Mouse (Mus musculus) kidney, embryonic 15.5 days (tissue): ENCODE measurements around the gene Thada. TPM values are rescaled to one million over a fixed set of nuclear protein-coding genes. Genes with fewer than 3 reads are reported as not detected.
"Not testable (repeated sequence)": the region's sequence is repeated elsewhere in the genome, so short reads cannot be mapped to it uniquely, and the experiment has no call there.

Experiments
- ATAC-seq: fragments of 200-750 bp; cut with Nextera tagmentation; replicated peaks from 2 replicates; pipeline ENCODE4 v1.8.0; 2017; ENCODE audit warnings: moderate TSS enrichment; ENCODE audit not compliant: low FRiP score
- H3K27ac ChIP-seq: fragments of 300-500 bp; sonication (generic); 2 replicates; pipeline ENCODE4 v1.5.1; 2015; ENCODE audit warnings: mild to moderate bottlenecking, inconsistent platforms
- H3K27me3 ChIP-seq: fragments of 300-500 bp; sonication (generic); 2 replicates; pipeline ENCODE4 v1.6.1; 2015; ENCODE audit warnings: inconsistent platforms
- H3K36me3 ChIP-seq: fragments of 300-500 bp; sonication (generic); 2 replicates; pipeline ENCODE4 v1.6.1; 2015; ENCODE audit warnings: inconsistent platforms
- H3K4me1 ChIP-seq: fragments of 300-500 bp; sonication (generic); 2 replicates; pipeline ENCODE4 v1.6.1; 2015; ENCODE audit warnings: inconsistent platforms
- H3K4me2 ChIP-seq: fragments of 300-500 bp; sonication (generic); 2 replicates; pipeline ENCODE4 v1.6.1; 2015; ENCODE audit warnings: moderate library complexity, mild to moderate bottlenecking, inconsistent platforms
- H3K4me3 ChIP-seq: fragments of 300-500 bp; sonication (generic); replicated peaks from 2 replicates; pipeline ENCODE4 v1.5.1; 2015; ENCODE audit warnings: mild to moderate bottlenecking, inconsistent platforms
- H3K9ac ChIP-seq: fragments of 300-500 bp; sonication (generic); 2 replicates; pipeline ENCODE4 v1.6.1; 2015; ENCODE audit warnings: mild to moderate bottlenecking, inconsistent platforms
- H3K9me3 ChIP-seq: fragments of 300-500 bp; sonication (generic); replicated peaks from 2 replicates; pipeline ENCODE4 v1.6.1; 2016; ENCODE audit warnings: inconsistent platforms
- WGBS: fragments of 180-500 bp; shearing (Covaris S2); methylation state at CpG from one replicate; pipeline ENCODE4 v1.1.7; 2015; ENCODE audit warnings: mixed read lengths; 5-methylcytosine and 5-hydroxymethylcytosine counted together
- polyA plus RNA-seq: library from polyadenylated mRNA; unstranded; fragments of >200 nt; fragmentation: Nextera tagmentation; extraction: Ambion mirVana; gene quantifications from 2 replicates; pipeline ENCODE4 v1.2.1, GENCODE M21; 2015

Thada gene
- polyA plus RNA-seq, 1 experiment from 2014 or later, result 10.4 TPM

DNA sequence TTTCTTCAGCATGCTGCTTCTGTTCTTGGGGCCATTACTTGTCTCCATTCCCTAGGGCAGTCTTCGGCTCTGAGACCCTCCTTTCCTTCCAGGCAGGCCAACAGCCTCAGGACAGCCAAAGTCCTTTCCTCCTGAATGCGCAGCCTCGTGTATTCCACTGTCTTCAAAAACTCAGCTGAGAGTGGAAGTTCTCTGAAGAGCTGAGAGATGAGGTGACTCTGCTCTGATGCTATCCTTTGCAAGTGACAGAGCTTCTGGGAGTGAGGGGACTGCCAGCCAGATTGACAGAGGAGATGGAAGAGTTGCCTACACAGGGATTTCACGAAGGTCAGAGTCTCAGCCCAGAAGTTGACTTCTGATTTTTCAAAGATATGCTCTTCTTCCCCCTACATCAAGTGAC, 274.1 kb downstream of the Thada start:
- 82% methylated on average over 4 of the region's 4 CpGs for WGBS
- no peak overlapping the region for H3K27ac ChIP-seq
- H3K9me3 ChIP-seq, result no peaks in the 10 kb centered on the region

DNA sequence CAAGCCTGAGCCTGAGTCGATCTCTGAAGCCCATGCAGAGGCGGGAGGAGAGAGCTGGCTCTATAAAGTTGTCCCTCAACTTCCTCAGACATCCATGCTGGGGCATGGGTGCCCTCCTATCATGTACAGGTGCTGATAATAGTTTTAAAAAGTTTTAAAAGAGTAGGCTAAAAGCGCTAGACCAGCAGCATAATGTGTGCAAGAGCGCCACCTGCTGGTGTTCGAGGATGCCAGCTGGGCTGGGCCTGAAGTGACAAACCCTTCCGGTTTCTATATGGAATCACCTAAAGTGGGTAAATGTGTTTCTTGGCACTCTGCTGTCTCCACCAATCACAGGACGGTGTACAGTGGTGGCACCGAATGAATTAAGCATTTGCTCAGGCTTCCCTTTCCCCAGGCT, 275.1 kb downstream of the Thada start:
- Histone ChIP-seq H3K27ac (no peak overlapping the region), H3K9ac (no peak overlapping the region), H3K4me1 (peaks cover 30% of the 10 kb centered on the region), H3K9me3 (no peaks in the 10 kb centered on the region), H3K36me3 (peaks cover 37% of the 10 kb centered on the region), H3K4me3 (no peak overlapping the region), H3K4me2 (no peak overlapping the region), H3K27me3 (no peaks in the 10 kb centered on the region)
- WGBS, result 29% methylated on average over 8 of the region's 8 CpGs
- ATAC-seq, result no peak

More for the DNA sequence above, 274.1 kb downstream of the Thada start:
- no peaks in the 10 kb centered on the region for H3K27me3 ChIP-seq
- no peak for ATAC-seq
- H3K4me2 ChIP-seq, result no peak overlapping the region
- no peak overlapping the region for H3K4me3 ChIP-seq
- H3K36me3 ChIP-seq, result peaks cover 30% of the 10 kb centered on the region
- peaks cover 30% of the 10 kb centered on the region for H3K4me1 ChIP-seq
- no peak overlapping the region for H3K9ac ChIP-seq

DNA sequence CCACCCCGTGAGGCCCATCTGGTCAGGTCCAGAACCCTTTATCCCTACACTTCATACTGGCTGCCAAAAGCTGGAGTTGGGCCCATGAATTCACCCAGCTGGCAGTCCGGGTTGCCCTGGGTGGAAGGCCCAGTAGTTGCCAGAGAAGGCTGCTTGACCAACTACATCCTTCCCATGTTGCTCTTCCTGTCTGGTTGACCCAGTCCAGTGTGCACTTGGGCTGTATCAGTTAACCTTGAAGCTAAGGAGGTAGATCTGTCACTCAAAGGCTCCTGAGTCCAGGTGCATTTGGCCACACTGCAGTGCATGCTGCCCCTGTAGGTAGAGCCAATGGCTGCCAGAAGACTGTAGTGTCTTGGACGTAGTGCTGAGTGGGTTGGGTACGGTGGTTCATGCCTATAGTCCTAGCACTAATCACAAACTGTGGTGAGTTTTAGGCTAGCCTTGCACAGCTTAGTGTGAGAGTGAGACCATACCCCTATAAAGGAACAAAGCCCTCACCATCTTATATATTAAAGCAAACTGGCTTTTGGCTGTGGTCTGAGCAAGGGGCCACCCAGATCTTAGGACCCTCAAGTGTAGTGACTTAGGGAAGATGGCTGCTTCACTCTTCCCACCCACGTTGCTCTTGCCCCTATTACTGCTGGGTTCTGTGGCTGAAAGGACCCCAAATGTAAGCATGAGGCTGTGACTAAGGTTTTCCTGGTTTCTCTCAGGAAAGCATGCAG, 276.7 kb downstream of the Thada start:
- H3K4me3 ChIP-seq, result peak overlapping the region; percentile 77
- peaks cover 44% of the 10 kb centered on the region for H3K36me3 ChIP-seq
- no peak for ATAC-seq
- H3K9ac ChIP-seq, result peak overlapping the region; percentile 63
- no peaks in the 10 kb centered on the region for H3K9me3 ChIP-seq
- peak overlapping the region; percentile 89 for H3K4me2 ChIP-seq
- H3K4me1 ChIP-seq, result peaks cover 23% of the 10 kb centered on the region
- H3K27me3 ChIP-seq, result no peaks in the 10 kb centered on the region
- peak overlapping the region; percentile 99 for H3K27ac ChIP-seq
- 75% methylated on average over 5 of the region's 5 CpGs for WGBS

DNA sequence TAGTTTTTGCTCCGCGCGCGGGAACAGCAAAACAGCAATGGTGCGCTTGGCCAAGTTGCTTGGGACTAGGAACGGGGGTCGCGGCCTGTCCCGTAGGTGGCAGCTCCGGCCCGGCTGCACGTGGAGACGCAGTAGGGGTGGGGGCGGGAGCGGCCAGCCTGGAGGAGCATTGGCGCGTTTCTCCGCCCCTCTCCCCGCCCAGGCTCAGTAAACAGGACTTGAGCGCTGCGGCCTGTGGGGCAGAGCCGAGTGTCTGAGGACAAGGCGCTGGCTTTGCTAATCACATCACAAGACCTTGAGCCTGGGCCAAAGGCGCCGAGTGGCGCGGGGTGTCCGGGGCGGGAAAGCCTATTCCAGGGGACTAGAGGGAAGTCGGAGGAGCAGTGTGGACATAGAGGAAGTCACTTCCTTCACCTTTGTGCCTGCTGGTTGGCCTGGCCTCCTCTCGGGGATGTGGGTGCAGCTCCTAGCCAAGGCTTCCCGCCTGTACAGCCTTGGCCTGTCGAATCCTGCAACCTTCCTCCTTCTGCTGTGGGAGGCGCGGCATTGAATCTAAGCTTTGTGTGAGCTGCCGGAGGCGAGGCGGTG, 277.5 kb downstream of the Thada start:
- 3% methylated on average over 38 of the region's 38 CpGs for WGBS

DNA sequence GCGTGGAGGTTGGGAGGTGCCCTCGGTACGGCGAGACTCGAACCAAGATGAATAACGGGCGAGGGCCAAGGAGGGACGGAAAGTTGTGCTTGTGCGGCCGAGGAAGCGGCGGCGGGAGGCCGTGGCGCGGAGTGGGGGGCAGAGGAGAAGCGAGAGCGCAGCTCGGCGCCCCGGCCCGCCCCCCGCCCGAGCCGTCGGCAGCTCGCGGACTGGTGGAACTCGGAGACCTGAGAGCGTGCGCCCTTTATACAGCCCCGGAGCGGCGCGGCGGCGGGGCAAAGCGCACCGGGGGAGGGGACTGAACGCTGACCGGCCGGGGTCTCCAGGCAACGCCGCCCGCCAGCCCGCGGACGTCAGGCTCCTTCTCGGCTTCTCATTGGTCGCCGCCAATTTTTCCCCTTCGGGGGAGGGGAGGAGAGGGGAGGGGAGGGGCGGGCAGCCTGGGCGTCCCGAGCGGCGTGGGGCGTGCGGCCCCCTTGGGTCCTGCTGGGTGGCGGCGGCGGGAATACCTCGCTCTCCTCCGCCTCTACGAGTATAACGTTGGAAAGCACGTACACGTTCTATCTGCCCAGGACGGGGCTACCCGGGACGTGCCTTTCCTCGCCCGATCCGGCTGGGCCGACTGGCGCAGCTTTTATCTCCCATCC, 278.2 kb downstream of the Thada start, which contains the start of gene Zfp36l2:
Gene Zfp36l2 (minus strand): TSS at position 221 of the 647 bp plus-strand sequence.
- Histone ChIP-seq H3K36me3 (peaks cover 40% of the 10 kb centered on the region), H3K9me3 (no peaks in the 10 kb centered on the region), H3K27me3 (no peaks in the 10 kb centered on the region), H3K9ac (peak within 1 kb of the TSS; percentile 82), H3K27ac (peak within 1 kb of the TSS; percentile 99), H3K4me2 (peak within 1 kb of the TSS; percentile 89), H3K4me3 (peak within 1 kb of the TSS; percentile 77), H3K4me1 (peaks cover 31% of the 10 kb centered on the region)
- under 1% methylated on average over 64 of the region's 76 CpGs for WGBS
- ATAC-seq, result peak; percentile 93

More for the DNA sequence above, 277.5 kb downstream of the Thada start:
- peak; percentile 90 for ATAC-seq
- peaks cover 44% of the 10 kb centered on the region for H3K36me3 ChIP-seq
- H3K9me3 ChIP-seq, result no peaks in the 10 kb centered on the region
- H3K9ac ChIP-seq, result peak overlapping the region; percentile 63
- no peaks in the 10 kb centered on the region for H3K27me3 ChIP-seq
- peak overlapping the region; percentile 89 for H3K4me2 ChIP-seq
- peaks cover 25% of the 10 kb centered on the region for H3K4me1 ChIP-seq
- peak overlapping the region; percentile 99 for H3K27ac ChIP-seq
- peak overlapping the region; percentile 77 for H3K4me3 ChIP-seq

DNA sequence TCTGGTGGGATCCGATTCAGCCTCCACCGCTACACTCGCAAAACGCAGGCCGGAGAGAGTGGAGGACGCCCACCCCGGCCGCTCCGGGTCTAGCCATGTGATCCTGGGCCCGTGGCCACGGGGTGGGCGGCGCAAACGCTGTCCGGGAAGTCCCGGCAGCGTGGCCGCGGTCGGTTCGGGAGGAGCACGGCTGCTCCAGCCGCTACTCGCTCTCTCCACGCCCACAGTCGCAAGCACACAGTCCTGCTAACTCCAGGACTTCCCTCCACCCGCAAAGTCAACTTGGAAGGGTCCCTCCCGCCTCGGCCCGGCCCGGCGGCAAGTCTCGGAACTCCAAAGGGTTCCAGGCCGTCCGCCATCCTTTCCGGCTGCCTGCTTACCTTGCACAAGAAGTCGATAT, 278.7 kb downstream of the Thada start:
- not testable (repeated sequence) for H3K27me3 ChIP-seq, H3K9me3 ChIP-seq
- 1% methylated on average over 15 of the region's 37 CpGs for WGBS
- H3K4me2 ChIP-seq, result peak overlapping the region; percentile 89
- H3K27ac ChIP-seq, result peak overlapping the region; percentile 99
- H3K9ac ChIP-seq, result peak overlapping the region; percentile 82
- H3K36me3 ChIP-seq, result peaks cover 35% of the 10 kb centered on the region
- peak; percentile 19 for ATAC-seq
- peaks cover 37% of the 10 kb centered on the region for H3K4me1 ChIP-seq
- H3K4me3 ChIP-seq, result peak overlapping the region; percentile 77

DNA sequence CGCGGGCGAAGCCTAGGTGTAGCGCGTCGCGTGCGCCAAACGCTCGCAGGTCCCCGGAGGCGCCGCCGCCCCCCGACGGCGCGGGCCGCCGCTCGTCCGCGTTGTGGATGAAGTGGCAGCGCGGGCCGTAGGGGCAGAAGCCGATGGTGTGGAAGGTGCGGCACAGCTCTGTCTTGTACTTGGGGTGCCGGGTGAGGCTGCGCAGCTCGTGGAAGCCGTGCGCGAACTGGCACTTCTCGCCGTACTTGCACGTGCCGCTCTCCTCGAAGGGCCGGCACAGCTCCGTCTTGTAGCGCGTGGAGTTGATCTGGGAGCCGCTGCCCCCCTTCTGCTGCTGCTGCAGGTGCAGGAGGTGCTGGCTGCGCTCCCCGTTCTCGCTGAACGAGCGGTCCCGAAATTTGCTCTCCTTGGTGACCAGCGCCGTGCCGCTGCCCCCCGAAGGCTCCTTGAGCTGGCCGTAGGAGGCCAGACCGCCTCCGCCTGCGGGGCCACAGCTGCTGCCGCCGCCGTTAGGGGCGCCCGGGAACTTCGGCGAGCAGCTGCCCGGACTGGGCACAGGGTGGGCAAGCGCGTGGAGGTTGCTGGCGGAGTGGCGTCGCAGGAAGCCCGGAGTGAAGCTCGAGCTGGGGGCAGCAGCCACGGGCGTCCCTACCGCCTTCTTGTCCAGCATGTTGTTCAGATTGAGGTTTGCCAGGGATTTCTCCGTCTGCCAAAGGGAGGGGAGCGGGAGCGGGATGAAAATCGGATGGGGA, 279.4 kb downstream of the Thada start:
- H3K36me3 ChIP-seq, result peaks cover 28% of the 10 kb centered on the region
- H3K9ac ChIP-seq, result peak overlapping the region; percentile 82
- no peaks in the 10 kb centered on the region for H3K27me3 ChIP-seq
- peak overlapping the region; percentile 97 for H3K27ac ChIP-seq
- H3K9me3 ChIP-seq, result no peaks in the 10 kb centered on the region
- H3K4me2 ChIP-seq, result peak overlapping the region; percentile 69
- WGBS, result under 1% methylated on average over 80 of the region's 80 CpGs
- ATAC-seq, result no peak
- H3K4me1 ChIP-seq, result peaks cover 44% of the 10 kb centered on the region
- peak overlapping the region; percentile 74 for H3K4me3 ChIP-seq

DNA sequence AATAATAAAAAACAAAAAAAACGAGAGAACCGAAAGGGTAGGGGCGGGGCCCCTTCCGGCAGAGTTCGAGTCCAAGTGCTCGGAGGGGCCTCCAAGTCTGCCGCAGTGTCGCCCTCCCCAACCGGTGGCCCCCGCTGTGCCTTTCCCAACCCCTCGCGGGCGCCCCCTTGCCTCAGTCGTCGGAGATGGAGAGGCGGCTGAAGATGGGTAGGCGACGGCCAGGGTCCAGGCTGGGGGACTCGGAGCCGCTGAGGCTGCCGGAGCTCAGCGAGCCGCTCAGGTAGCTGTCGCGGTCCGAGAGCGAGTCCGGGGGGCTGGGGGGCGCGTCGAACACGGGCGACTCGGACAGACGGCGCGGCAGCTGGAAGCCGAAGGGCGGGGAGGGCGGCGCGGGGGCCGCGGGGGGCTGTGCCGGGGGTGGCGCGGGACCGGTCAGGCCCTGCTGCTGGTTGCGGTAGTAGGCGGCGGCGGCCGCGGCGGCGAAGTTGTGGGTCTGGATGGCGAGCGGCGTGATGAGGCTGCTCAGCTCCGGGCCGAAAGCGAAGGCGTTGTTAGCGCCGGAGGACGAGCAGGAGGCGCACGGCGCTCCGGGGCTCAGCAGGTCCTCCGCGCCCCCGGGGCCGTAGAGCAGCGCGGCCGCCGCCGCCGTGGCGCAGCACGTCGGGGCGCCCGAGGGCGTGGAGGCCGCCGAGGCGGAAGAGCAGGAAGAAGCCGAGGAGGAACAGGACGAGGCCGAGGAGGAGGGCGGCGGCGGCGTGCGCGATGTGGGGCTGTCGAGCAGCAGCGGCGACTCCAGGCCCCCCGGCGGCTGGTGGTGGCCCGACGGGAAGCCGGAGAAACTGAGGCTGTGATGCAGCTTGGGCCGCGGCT, 280.2 kb downstream of the Thada start:
- no peaks in the 10 kb centered on the region for H3K9me3 ChIP-seq
- peak overlapping the region; percentile 97 for H3K27ac ChIP-seq
- peaks cover 52% of the 10 kb centered on the region for H3K4me1 ChIP-seq
- no peaks in the 10 kb centered on the region for H3K27me3 ChIP-seq
- peak overlapping the region; percentile 69 for H3K4me2 ChIP-seq
- ATAC-seq, result no peak
- H3K4me3 ChIP-seq, result peak overlapping the region; percentile 74
- H3K36me3 ChIP-seq, result peaks cover 22% of the 10 kb centered on the region; the same call in 1 of the 2 replicates
- peak overlapping the region; percentile 82 for H3K9ac ChIP-seq
- WGBS, result under 1% methylated on average over 99 of the region's 108 CpGs

DNA sequence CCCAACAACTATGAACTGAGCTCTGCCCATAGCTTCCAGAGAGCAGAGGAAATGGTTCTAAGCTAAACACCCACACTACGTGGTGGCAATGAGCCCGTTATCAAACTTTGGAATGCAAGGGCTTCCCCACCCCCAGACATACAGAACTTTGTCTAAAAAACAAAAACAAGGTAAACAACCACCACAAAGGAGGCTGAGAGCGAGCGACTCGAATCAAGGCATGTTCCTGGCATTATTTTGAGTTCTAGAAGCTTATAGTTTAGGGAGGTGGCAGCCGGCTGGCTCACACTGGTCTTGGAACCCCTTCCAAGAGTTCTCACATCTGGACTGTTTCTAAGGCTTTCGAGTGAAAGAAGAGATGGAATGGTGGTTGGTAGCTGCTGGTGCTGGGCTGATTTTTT, 281.0 kb downstream of the Thada start:
- 2% methylated on average over 7 of the region's 7 CpGs for WGBS
- peaks cover 15% of the 10 kb centered on the region; the same call in 1 of the 2 replicates for H3K36me3 ChIP-seq
- H3K4me2 ChIP-seq, result peak overlapping the region; percentile 69
- no peak for ATAC-seq
- peak overlapping the region; percentile 97 for H3K27ac ChIP-seq
- H3K9me3 ChIP-seq, result no peaks in the 10 kb centered on the region
- H3K27me3 ChIP-seq, result no peaks in the 10 kb centered on the region
- H3K4me3 ChIP-seq, result peak overlapping the region; percentile 74
- H3K9ac ChIP-seq, result peak overlapping the region; percentile 82
- H3K4me1 ChIP-seq, result peaks cover 52% of the 10 kb centered on the region

DNA sequence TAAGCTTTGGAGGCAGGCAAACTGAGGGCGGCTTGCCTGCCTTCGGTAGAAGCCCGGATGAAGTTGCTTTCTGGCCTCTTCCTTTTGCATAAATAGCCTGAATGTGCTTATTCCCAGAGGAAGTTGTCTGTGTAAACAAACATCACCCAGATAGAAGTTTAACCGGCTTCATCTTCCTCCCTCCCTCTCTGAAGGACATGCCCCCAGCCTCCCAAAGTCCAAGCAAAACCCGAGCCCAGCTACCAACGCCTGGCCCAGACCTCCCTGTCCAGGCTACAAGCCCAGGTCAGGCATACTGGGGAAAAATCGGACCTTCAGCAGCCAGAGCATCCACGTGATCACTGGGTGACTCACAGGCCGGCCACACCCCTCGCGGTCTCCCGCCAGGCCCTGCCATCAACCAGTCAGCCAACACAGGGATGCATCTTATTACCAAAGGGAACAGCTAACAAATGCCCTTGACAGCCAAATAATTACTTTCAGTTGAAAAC, 282.7 kb downstream of the Thada start:
- Histone ChIP-seq H3K4me1 (peaks cover 42% of the 10 kb centered on the region), H3K9ac (peak overlapping the region; percentile 35; the same call in 1 of the 2 replicates), H3K9me3 (no peaks in the 10 kb centered on the region), H3K36me3 (peaks cover 15% of the 10 kb centered on the region; the same call in 1 of the 2 replicates), H3K27me3 (no peaks in the 10 kb centered on the region), H3K4me2 (peak overlapping the region; percentile 59), H3K27ac (peak overlapping the region; percentile 92), H3K4me3 (peak overlapping the region; percentile 35)
- under 1% methylated on average over 12 of the region's 12 CpGs for WGBS
- ATAC-seq, result peak; percentile 34
